Mouse (Mus musculus) monocyte, adult 5-6 weeks (primary cell): ENCODE measurements around the gene Rtcb. TPM values are rescaled to one million over a fixed set of nuclear protein-coding genes. Genes with fewer than 3 reads are reported as not detected.
A peak's percentile ranks its signal among the peaks of the same experiment; 100 is the strongest.

Source experiments
- ATAC-seq: fragments of 153-309, 156-312 bp; replicated peaks from 2 replicates; pipeline ENCODE4 v1.8.0; 2017; ENCODE audit warnings: mild to moderate bottlenecking; ENCODE audit not compliant: low TSS enrichment, insufficient number of reproducible peaks, severe bottlenecking, poor library complexity, low FRiP score
- total RNA-seq: library from RNA; stranded (forward); fragments of 200-1000, 200-491, 200-594 nt; gene quantifications from 3 replicates; pipeline ENCODE4 v1.2.3, GENCODE M21; 2017

Rtcb gene
- total RNA-seq, 1 experiment from 2014 or later, result 93.9 TPM

DNA sequence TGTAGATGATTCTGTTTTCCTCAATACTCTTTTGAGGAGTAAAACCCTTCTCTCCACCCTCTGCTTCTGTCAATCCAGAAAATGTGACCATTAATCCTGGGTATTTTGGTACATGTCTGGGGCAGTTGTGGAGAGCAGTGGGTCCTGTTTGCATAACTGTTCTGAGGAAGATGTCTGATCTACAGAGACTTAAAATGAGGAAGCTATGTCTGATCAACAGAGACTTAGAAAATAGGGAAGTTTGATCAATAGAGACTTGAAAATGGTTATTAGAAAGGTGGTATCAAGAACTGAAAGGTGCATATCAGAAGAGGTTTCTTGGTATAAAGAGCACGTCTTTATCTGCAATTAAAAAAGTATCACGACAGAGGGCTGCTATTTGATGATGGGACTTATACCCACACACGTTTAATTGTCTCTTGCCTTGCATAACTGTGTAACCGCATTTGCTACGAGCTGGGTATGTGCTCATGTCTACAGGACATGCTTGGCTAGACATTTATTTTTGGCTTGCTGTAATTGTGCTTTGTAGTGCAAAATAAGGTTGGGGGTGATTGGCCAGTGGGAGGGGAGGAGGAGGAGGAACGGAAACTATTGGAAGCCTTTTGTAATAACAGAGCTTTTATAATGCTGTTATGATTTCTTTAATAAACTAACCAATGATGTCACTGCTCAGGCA is 5.7 kb downstream of the Rtcb start:
- ATAC-seq, result no peak; the same call in 1 of the 2 replicates

- ATAC-seq, result no peak
Measured at GRCm38 (mm10) chr10:85948483-85949196, 9.0 kb downstream of the Rtcb start.

DNA sequence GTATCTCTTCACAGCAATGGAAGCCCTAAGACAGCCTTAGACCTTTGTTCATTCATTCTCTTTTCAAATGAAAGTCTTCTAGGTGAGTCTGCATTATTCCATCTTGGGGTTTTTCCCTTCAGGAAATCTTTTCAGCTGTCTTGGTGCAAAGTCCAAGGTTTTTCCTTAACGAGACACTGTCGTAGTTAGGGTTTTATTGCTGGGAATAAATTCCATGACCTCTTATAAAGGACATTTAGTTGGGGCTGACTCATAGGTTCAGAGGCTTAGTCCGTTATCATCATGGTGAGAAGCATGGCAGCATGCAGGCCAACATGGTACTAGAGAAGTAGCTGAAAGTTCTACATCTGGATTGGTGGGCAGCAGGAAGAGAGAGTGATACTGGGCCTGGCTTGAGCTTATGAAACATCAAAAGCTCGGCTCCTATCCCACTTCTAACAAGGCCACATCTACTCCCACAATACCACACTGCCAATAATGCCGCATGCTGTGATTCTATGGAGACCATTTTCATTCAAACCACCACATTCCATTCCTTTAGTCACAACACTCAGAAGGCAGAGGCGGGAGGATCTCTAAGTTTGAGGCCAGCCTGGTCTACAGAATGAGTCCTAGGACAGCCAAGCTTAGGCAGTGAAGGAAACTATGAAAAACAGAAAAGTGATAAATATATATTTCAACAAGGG is 21.2 kb downstream of the Rtcb start:
- no peak for ATAC-seq

DNA sequence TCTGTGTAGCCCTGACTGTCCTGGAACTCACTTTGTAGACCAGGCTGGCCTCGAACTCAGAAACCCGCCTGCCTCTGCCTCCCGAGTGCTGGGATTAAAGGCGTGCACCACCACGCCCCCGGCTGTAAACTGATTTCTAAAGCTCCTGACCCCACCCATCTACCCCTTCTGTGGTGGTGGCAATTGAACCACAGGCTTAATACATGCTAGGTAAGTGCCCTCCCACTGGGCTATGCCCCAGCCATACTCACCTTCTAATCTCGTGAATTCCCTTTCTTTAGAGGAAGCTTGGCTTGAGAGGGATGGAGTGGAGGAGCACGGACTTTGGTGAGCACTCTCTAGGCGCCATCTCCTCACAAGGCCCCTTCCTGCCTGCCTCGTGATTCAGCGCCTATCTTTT is 27.7 kb downstream of the Rtcb start:
- no peak for ATAC-seq

DNA sequence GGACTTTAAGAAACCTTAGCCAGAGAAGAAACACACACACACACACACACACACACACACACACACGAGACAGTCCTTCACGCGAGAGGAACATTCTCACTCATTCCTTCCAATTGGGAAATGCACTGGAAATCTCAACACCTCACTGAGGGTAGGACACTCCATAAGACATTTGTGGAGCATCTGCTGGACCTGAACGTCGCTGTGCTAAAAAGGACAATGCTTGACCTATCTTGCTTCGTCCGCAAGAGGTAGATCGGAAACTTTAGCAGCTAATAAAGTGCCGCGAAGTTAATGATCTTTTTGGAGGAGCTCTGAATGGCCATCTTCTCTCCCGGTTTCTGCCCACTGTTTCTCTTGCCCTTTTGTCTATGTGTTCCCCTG is 28.4 kb downstream of the Rtcb start:
- no peak for ATAC-seq

- ATAC-seq, result no peak; the same call in 1 of the 2 replicates
Measured at GRCm38 (mm10) chr10:85928499-85929207, 29.0 kb downstream of the Rtcb start.

DNA sequence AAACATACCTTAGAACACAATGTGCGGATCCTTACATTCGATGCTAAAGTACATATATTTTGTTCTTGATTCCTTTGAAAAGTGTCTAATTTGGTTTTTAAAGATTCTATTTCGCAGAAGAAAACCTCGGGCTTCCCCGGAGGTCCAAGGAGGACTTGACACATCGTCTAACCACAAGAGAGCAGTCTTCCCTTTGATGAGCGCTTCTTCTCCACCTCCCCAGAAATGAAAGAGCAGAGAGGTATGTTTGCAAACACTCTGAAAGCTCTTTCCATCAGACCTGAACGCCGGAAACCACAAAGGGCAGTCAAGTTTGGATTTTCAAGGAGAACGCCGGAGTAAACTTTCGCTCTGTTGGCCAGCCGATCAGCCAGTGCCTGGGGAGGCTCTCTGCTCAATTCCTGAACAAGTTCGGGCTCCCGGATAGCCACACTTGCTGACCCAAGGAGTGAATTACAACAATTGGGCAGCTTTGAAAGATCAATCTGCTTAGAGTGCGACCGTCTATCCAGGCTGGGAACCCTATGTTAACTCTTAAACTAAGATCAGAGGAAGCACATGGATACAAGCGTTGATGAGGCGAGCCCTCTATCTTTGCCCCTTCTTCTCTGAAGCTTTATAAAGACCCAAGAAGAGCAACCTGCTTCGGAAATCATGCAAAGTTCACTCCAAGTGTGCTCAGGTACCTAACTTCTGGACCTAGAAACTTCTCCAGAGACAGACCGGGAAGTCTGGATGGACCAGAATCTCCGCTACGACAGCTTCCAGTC is 29.8 kb downstream of the Rtcb start, which contains the start of gene Ascl4:
Gene Ascl4, plus strand, starts transcription at position 6 of the 770 bp plus-strand sequence.
- no peak for ATAC-seq

DNA sequence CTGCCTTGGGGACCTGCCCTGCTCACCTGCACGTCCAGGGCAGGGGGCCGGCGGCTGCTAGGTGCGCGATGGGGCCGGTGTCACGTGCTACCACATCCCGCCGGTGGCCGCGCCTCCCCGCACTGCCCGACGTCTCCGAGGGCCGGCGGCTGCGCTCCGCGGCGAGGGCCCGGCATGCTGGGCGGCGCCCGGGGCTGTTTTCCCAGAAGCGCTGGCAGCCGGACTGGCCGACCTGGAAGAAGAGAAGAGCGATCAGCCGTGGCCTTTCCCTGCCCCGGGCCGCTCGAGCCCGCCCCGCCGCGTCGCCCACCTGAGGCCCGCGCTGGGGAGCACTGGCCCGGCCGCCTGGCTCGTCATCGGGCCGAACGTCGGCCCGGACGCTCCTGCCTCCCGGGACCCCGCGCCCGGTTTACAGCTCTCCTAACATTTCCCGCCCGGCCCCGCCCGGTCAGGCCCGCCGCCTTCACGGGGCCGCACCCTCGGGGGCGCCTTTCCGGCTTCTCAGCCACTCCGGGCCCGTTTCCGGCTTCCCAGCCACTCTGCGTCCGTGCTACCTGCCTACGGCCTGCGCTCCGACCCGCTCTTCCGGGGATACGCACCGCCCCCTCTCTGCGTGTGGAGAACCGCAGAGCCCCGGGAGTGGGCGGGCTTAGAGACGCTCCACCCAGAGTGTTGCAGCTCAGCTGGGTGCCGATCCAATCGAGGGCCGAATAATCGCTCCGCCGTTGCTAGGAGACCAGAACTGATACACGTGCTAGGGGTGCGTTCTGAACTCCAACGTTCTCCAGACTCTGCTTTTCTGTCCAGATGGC is 40.9 kb downstream of the Rtcb start, which contains the start of gene Prdm4:
Gene Prdm4, minus strand, starts transcription at position 645 of the 812 bp plus-strand sequence.
- ATAC-seq, result peak; percentile 98

Other genes starting within 250 kb of the Rtcb start
- gene Pwp1, start 128.3 kb downstream of the Rtcb start, total RNA-seq, result 20.9 to 27.3 TPM (median 24.2 TPM) in 3 replicates
- 31.5 to 47.4 TPM (median 47.1 TPM) in 3 replicates for gene Prdm4, start 40.7 kb downstream of the Rtcb start, total RNA-seq
- gene Ascl4, start 30.1 kb downstream of the Rtcb start, total RNA-seq, result not detected in 3 replicates
- not detected in 3 replicates for gene Bpifc, start 54.1 kb upstream of the Rtcb start, total RNA-seq
- gene Fbxo7, start 64.1 kb upstream of the Rtcb start, total RNA-seq, result 12.6 to 20.6 TPM (median 16.5 TPM) in 3 replicates